Mouse (Mus musculus) bone marrow, adult 2 months (tissue): ENCODE results near the gene Rdm1.

Source experiments
- CTCF ChIP-seq: fragments of 200-500 bp; IDR thresholded peaks from 2 replicates; pipeline ENCODE4 v1.5.1; 2011; ENCODE audit warnings: low read length, control low read depth; ENCODE audit not compliant: control insufficient read depth, insufficient read depth
- POLR2A ChIP-seq: fragments of 200-500 bp; IDR thresholded peaks from 2 replicates; pipeline ENCODE4 v1.6.1; 2011; ENCODE audit warnings: low read depth, mild to moderate bottlenecking, control low read depth, low read length, borderline replicate concordance; ENCODE audit not compliant: control insufficient read depth

DNA sequence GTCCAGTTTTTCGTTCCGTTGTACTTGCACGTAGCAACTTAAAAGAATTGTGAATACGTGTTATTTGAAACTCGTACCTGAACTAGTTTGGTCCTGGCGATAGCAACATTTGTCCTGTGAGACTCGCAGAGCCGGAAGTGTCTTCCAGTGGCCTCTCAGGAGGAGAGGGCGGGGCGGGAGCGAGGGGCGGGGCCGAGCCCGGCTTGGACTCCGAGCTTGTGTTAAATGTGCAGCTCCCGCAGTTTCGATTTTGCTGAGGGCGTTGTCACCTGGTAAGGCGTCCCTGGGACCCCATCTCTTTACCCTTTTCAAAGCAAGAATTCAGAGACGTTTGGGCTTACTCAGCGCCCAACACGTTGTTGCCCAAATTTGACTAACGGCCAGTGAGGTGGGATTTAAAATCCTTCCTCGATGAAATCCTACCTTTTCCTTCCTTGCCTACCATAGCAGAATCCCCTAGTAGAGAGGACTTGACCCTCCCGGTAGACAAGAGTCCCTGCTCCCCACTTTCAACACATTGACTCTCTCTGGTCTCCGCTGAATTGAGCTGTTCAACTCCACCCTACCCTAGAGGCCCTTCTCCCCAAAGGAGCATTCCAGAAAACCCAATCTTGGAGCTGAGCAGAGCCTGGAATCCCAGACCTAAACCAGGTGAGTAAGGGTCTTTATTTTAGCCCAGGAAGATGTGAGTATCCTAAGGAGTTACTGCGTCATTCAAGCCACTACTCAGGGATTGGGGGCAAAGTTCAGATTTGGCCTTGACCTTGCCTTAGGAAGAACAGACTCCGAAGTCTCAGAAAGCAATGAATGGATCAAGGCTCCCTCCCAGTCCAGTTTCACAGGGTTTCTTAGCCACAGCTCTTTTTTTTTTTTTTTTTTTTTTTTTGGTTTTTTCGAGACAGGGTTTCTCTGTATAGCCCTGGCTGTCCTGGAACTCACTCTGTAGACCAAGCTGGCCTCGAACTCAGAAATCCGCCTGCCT, 44.6 kb upstream of the Rdm1 start, which contains the start of gene Tmem106a:
- TF ChIP-seq CTCF (no peak), POLR2A (no peak)
